ENCODE assay signal across 8 mouse cellular contexts in the genomic region with DNA sequence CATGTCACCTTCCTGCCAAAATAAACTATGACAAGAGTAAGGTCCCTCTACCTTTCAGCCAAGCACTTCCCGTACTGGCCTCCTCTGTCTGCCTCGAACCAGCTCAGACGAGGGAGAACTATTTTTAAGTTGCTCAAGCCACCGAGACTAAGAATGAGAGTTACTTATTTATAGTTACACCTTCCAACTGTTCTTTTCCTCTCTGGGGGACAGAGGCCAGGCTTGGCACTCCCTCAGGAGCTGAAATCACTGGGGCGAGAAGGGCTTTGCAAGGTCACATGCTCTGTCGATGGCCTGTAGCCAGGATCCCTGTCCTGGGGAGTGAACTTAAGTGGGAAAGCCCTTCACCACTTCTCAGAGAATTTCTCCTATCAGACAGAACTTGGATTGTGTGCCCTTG.
DNase-seq lines count a peak whose midpoint lies in the region; ATAC-seq lines count a peak whose summit lies in the region.

No protein-coding gene starts in this region.

- DNase-seq in cerebellum, postnatal 14 days, result peak; percentile 23 to 33
- no peak for DNase-seq in cerebellum, adult 11 months
- DNase-seq in gastrocnemius, postnatal 10 days, result peak; percentile 46
- peak; percentile 97 for DNase-seq in kidney, adult 11 months
- DNase-seq in lung, postnatal 36 days, result peak; percentile 89
- DNase-seq in midbrain, embryonic 11.5 days (ENCODE audit: low spot score, missing footprints), result no peak

- no peaks in the 10 kb centered on the region for H3K4me1 ChIP-seq in midbrain, embryonic 11.5 days (ENCODE audit: control insufficient read depth, insufficient read depth, low read length)
- no peaks in the 10 kb centered on the region for H3K4me1 ChIP-seq in liver, embryonic 12.5 days

- H3K9me3 ChIP-seq in midbrain, embryonic 11.5 days (ENCODE audit: control insufficient read depth, low read length), result no peaks in the 10 kb centered on the region
- H3K9me3 ChIP-seq in liver, embryonic 12.5 days (replicated peaks), result no peaks in the 10 kb centered on the region

- no peak overlapping the region for H3K4me3 ChIP-seq in midbrain, embryonic 11.5 days (ENCODE audit: low read depth, low read length)
- no peak overlapping the region for H3K4me3 ChIP-seq in liver, embryonic 12.5 days

- H3K27ac ChIP-seq in midbrain, embryonic 11.5 days (ENCODE audit: low read depth, low read length), result no peak overlapping the region
- no peak overlapping the region for H3K27ac ChIP-seq in liver, embryonic 12.5 days

- H3K4me2 ChIP-seq in midbrain, embryonic 11.5 days, result no peak overlapping the region
- H3K4me2 ChIP-seq in liver, embryonic 12.5 days, result no peak overlapping the region

- H3K27me3 ChIP-seq in midbrain, embryonic 11.5 days (ENCODE audit: control insufficient read depth, insufficient read depth, low read length), result no peaks in the 10 kb centered on the region
- no peaks in the 10 kb centered on the region for H3K27me3 ChIP-seq in liver, embryonic 12.5 days (replicated peaks)

- H3K9ac ChIP-seq in midbrain, embryonic 11.5 days (ENCODE audit: low read length), result no peak overlapping the region
- H3K9ac ChIP-seq in liver, embryonic 12.5 days, result no peak overlapping the region

- H3K36me3 ChIP-seq in midbrain, embryonic 11.5 days (ENCODE audit: control insufficient read depth, insufficient read depth, low read length), result 0 out of 2 replicates have a peak, but pooled peaks cover 2% of the 10 kb centered on the region
- H3K36me3 ChIP-seq in liver, embryonic 12.5 days, result 0 out of 2 replicates have a peak, but pooled peaks cover 4% of the 10 kb centered on the region

- no peak for ATAC-seq in midbrain, embryonic 11.5 days (ENCODE audit: low FRiP score)
- no peak for ATAC-seq in liver, embryonic 12.5 days
- ATAC-seq in megakaryocyte-erythroid progenitor cell, adult 5-6 weeks (replicated peaks; ENCODE audit: low FRiP score, low TSS enrichment, poor library complexity, severe bottlenecking), result no peak

- WGBS in midbrain, embryonic 11.5 days, result 68% methylated on average over 6 of the region's 6 CpGs
- WGBS in liver, embryonic 12.5 days (ENCODE audit: insufficient replicate concordance), result 67% methylated on average over 6 of the region's 6 CpGs

Comparison
In these comparisons a context has a peak if more than half of its experiments do, and no peak if none do; other contexts are left out.
1. DNase-seq: peak in cerebellum, postnatal 14 days (2 of 2), gastrocnemius, postnatal 10 days (single experiment), kidney, adult 11 months (single experiment) and lung, postnatal 36 days (single experiment); none in cerebellum, adult 11 months (single experiment) and midbrain, embryonic 11.5 days (single experiment).